Mouse (Mus musculus) kidney, adult 2 months (tissue): ENCODE measurements around the gene Ggt1.

Source experiments
- CTCF ChIP-seq: fragments of 200-500 bp; conservative IDR thresholded peaks from 2 replicates; pipeline ENCODE4 v1.5.1; 2011; ENCODE audit warnings: low read depth, mild to moderate bottlenecking, control low read depth, low read length, moderate library complexity, mixed read lengths; ENCODE audit not compliant: insufficient read depth, insufficient read length
- POLR2A ChIP-seq: fragments of 200-500 bp; IDR thresholded peaks from one replicate; pipeline ENCODE4 v1.6.1; 2011; ENCODE audit warnings: low read depth, low read length, control low read depth

GRCm38 (mm10) chr10:75607253-75607652 lies 45.8 kb downstream of the Ggt1 start:
- no peak for TF ChIP-seq CTCF
- TF ChIP-seq POLR2A, result no peak
